12 mouse cellular contexts compared by ENCODE assay signal in genomic region chr13:115451244-115451643, GRCm38 (mm10).
DNase-seq lines count a peak whose midpoint lies in the region; ATAC-seq and TF ChIP-seq lines count a peak whose summit lies in the region.
"Had no signal": no experiment of that assay in that cellular context is flagged by ENCODE, and none has a peak within 500 bp of the region (broad histone marks: within the 10 kb centered on the region; RNA-seq: fewer than 3 reads in every experiment).

No protein-coding gene starts in this region.

- no peaks in the 10 kb centered on the region for H3K79me2 ChIP-seq in MEL (ENCODE audit: control insufficient read depth, insufficient read depth, low read length, poor library complexity)

- no peak overlapping the region for H3K27ac ChIP-seq in kidney, postnatal 0 days
- H3K27ac ChIP-seq in MEL (ENCODE audit: control insufficient read depth, low read depth, low read length) = no peak overlapping the region
- no peak overlapping the region for H3K27ac ChIP-seq in embryonic facial prominence, embryonic 14.5 days (replicated peaks; ENCODE audit: low read depth, low read length)
- H3K27ac ChIP-seq: neural tube, embryonic 12.5 days had no signal

- TF ChIP-seq EP300 in MEL (IDR thresholded peaks at IDR 0.05; ENCODE audit: low read depth in 1 of 2, low read length in 2 of 2) = no peak

- WGBS in kidney, postnatal 0 days = 2% methylated on average over 1 of the region's 1 CpGs
- 13% methylated on average over 1 of the region's 1 CpGs for WGBS in embryonic facial prominence, embryonic 14.5 days

- TF ChIP-seq CTCF in kidney, postnatal 0 days (IDR thresholded peaks at IDR 0.05; ENCODE audit: low read depth) = peak; percentile 78
- TF ChIP-seq CTCF in MEL (IDR thresholded peaks at IDR 0.05 in 2 of 3, conservative IDR thresholded peaks at IDR 0.05 in 1 of 3; ENCODE audit: control insufficient read depth in 1 of 3, insufficient read depth in 1 of 3, low read depth in 2 of 3, low read length in 3 of 3, poor library complexity in 1 of 3, severe bottlenecking in 1 of 3) = peak in 2 of 3 experiments; percentile 31 to 61; a peak in 4 of 6 replicates

- H3K9me3 ChIP-seq in kidney, postnatal 0 days (replicated peaks; ENCODE audit: low read length) = no peaks in the 10 kb centered on the region
- no peaks in the 10 kb centered on the region for H3K9me3 ChIP-seq in MEL (replicated peaks; ENCODE audit: insufficient read depth, low read length)
- no peaks in the 10 kb centered on the region for H3K9me3 ChIP-seq in embryonic facial prominence, embryonic 14.5 days (ENCODE audit: control insufficient read depth, low read length)
- H3K9me3 ChIP-seq: megakaryocyte, embryonic 14.5 days; neural tube, embryonic 12.5 days had no signal

- no peak for ATAC-seq in kidney, postnatal 0 days (replicated peaks; ENCODE audit: low FRiP score, low read depth)
- ATAC-seq in embryonic facial prominence, embryonic 14.5 days (ENCODE audit: low read depth) = no peak

- no peaks in the 10 kb centered on the region for H3K4me1 ChIP-seq in kidney, postnatal 0 days (replicated peaks; ENCODE audit: insufficient read depth, low read length)
- H3K4me1 ChIP-seq in MEL (ENCODE audit: control insufficient read depth in 1 of 2, insufficient read depth in 2 of 2, low read length in 2 of 2) = no peaks in the 10 kb centered on the region
- no peaks in the 10 kb centered on the region for H3K4me1 ChIP-seq in embryonic facial prominence, embryonic 14.5 days (ENCODE audit: control insufficient read depth, insufficient read depth, low read length)
- H3K4me1 ChIP-seq: megakaryocyte, embryonic 14.5 days; neural tube, embryonic 12.5 days had no signal

- no peaks in the 10 kb centered on the region for H3K27me3 ChIP-seq in kidney, postnatal 0 days (ENCODE audit: insufficient read depth, low read length)
- H3K27me3 ChIP-seq in MEL (ENCODE audit: control insufficient read depth in 1 of 2, insufficient read depth in 2 of 2, low read length in 2 of 2) = no peaks in the 10 kb centered on the region; a peak in 1 of 4 replicates
- no peaks in the 10 kb centered on the region for H3K27me3 ChIP-seq in embryonic facial prominence, embryonic 14.5 days (replicated peaks; ENCODE audit: control insufficient read depth, insufficient read depth, low read length)
- H3K27me3 ChIP-seq: megakaryocyte, embryonic 14.5 days; neural tube, embryonic 12.5 days had no signal

- H3K36me3 ChIP-seq in kidney, postnatal 0 days (ENCODE audit: insufficient read depth, low read length) = no peaks in the 10 kb centered on the region
- no peaks in the 10 kb centered on the region for H3K36me3 ChIP-seq in MEL (ENCODE audit: control insufficient read depth in 1 of 2, insufficient read depth in 2 of 2, low read length in 2 of 2)
- no peaks in the 10 kb centered on the region for H3K36me3 ChIP-seq in embryonic facial prominence, embryonic 14.5 days (ENCODE audit: control insufficient read depth, insufficient read depth, low read length)
- H3K36me3 ChIP-seq: neural tube, embryonic 12.5 days had no signal

- no peak for TF ChIP-seq POLR2A in MEL (IDR thresholded peaks at IDR 0.05; ENCODE audit: control insufficient read depth in 1 of 2, insufficient read depth in 1 of 2, low read depth in 1 of 2, low read length in 2 of 2, poor library complexity in 1 of 2)

- peak; percentile 71 for TF ChIP-seq RAD21 in MEL (IDR thresholded peaks at IDR 0.05; ENCODE audit: low read depth, low read length)

- H3K9ac ChIP-seq in kidney, postnatal 0 days (ENCODE audit: low read depth, low read length) = no peak overlapping the region
- no peak overlapping the region for H3K9ac ChIP-seq in MEL (ENCODE audit: control insufficient read depth, low read depth, low read length, poor library complexity, severe bottlenecking)
- no peak overlapping the region for H3K9ac ChIP-seq in embryonic facial prominence, embryonic 14.5 days (ENCODE audit: low read depth, low read length)
- H3K9ac ChIP-seq: neural tube, embryonic 12.5 days had no signal

- peak; percentile 50 for DNase-seq in kidney, postnatal 0 days (ENCODE audit: low spot score)
- DNase-seq in kidney, postnatal 14 days = no peak
- DNase-seq in A20 (ENCODE audit: low read depth, low spot score) (peak; percentile 44), MEL (ENCODE audit: low read depth, low spot score) (peak; percentile 28)
- DNase-seq in embryonic facial prominence, embryonic 14.5 days (ENCODE audit: low spot score) = peak; percentile 12
- DNase-seq in urinary bladder, adult 2 months (ENCODE audit: low spot score) = no peak
- DNase-seq in frontal cortex, postnatal 25 days (ENCODE audit: low spot score in 2 of 2) = no peak
- DNase-seq: heart, postnatal 4 days; kidney, postnatal 4 days; left cerebral cortex, postnatal 4 days had no signal

- H3K4me3 ChIP-seq in kidney, postnatal 0 days (replicated peaks; ENCODE audit: low read depth, low read length) = no peak overlapping the region
- H3K4me3 ChIP-seq in MEL (ENCODE audit: control insufficient read depth in 1 of 2, insufficient read depth in 1 of 2, low read depth in 2 of 2, low read length in 2 of 2) = no peak overlapping the region
- no peak overlapping the region for H3K4me3 ChIP-seq in embryonic facial prominence, embryonic 14.5 days (ENCODE audit: low read depth, low read length)
- H3K4me3 ChIP-seq: megakaryocyte, embryonic 14.5 days; neural tube, embryonic 12.5 days had no signal

- no peak overlapping the region for H3K4me2 ChIP-seq in kidney, postnatal 0 days (ENCODE audit: low read length)
- no peak overlapping the region for H3K4me2 ChIP-seq in embryonic facial prominence, embryonic 14.5 days (ENCODE audit: low read depth, low read length)
- H3K4me2 ChIP-seq: neural tube, embryonic 12.5 days had no signal

TF ChIP-seq in MEL, 35 proteins besides CTCF, POLR2A, EP300 and RAD21:
- TF ChIP-seq ETS1 (IDR thresholded peaks at IDR 0.05; ENCODE audit: low read depth, low read length) (no peak), SMC3 (IDR thresholded peaks at IDR 0.05; ENCODE audit: low read depth, low read length) (peak; percentile 73), ZC3H11A (IDR thresholded peaks at IDR 0.05; ENCODE audit: low read depth, low read length) (peak; percentile 48), ZNF384 (IDR thresholded peaks at IDR 0.05; ENCODE audit: low read depth, low read length) (peak; percentile 50)
TF ChIP-seq in MEL: peak in this region for 3.

Comparison
In these comparisons a context has a peak if more than half of its experiments do, and no peak if none do; other contexts are left out.
1. DNase-seq: peak in kidney, postnatal 0 days (single experiment), A20 (single experiment), MEL (single experiment) and embryonic facial prominence, embryonic 14.5 days (single experiment); none in kidney, postnatal 14 days (single experiment), urinary bladder, adult 2 months (single experiment) and frontal cortex, postnatal 25 days (0 of 2).